Mouse (Mus musculus) adrenal gland, postnatal 14 days (tissue): ENCODE data around the gene Polr1a. TPM values are rescaled to one million over a fixed set of nuclear protein-coding genes. Genes with fewer than 3 reads are reported as not detected.
"Not testable (repeated sequence)": the region's sequence is repeated elsewhere in the genome, so short reads cannot be mapped to it uniquely, and the experiment has no call there.

Source experiments
- DNase-seq: peaks from one replicate; pipeline ENCODE4 v3.0.0; 2021; ENCODE audit warnings: mixed read lengths
- long read RNA-seq, 2 experiments: library from polyadenylated mRNA; stranded (forward); transcript quantifications; one replicate each; pipeline ENCODE4 v2.0.0; 2021
- total RNA-seq: library from RNA; stranded (reverse); gene quantifications from 2 replicates; pipeline ENCODE4 v1.2.3, GENCODE M21; 2021

The Polr1a gene
- total RNA-seq = 60.9 and 68.3 TPM in 2 replicates
- long read RNA-seq, experiment 1, full-length matches to known transcripts = 2 of 14 reads
- long read RNA-seq, experiment 1, partial matches to known transcripts = 9 of 14 reads
- long read RNA-seq, experiment 1, other reads (novel, unspliced or antisense) = 3 of 14 reads
- long read RNA-seq, experiment 2, full-length matches to known transcripts = 2 of 20 reads
- long read RNA-seq, experiment 2, partial matches to known transcripts = 10 of 20 reads
- long read RNA-seq, experiment 2, other reads (novel, unspliced or antisense) = 8 of 20 reads

GRCm38 (mm10) chr6:71908481-71909381 lies at the start of gene Polr1a, which contains the start of gene Ptcd3:
Polr1a (plus strand) TSS chr6:71909053.
Ptcd3 (minus strand) TSS chr6:71908750.
- peak; percentile 96 for DNase-seq

- DNase-seq = no peak
Observed at GRCm38 (mm10) chr6:71867751-71868150, 41.1 kb upstream of the Polr1a start.

GRCm38 (mm10) chr6:71868809-71869208 lies 40.0 kb upstream of the Polr1a start:
- no peak for DNase-seq

DNA sequence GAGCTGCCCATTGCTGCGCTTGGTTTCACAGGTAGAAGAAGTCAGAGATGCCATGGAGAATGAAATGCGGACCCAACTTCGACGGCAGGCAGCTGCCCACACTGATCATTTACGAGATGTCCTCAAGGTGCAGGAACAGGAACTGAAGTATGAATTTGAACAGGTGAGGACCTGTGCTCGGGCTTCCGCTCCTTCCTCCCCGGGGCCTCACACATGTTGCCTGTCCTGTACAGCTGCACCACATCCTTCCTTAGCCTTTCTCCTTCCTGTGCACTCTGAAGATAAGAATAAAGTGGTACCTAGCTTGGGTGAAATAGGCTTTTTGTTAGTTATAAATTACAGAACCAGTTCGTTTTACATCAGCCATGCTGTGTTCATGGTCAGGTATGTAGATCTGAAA lies 37.5 kb upstream of the Polr1a start:
- no peak for DNase-seq

- DNase-seq = no peak
Observed at GRCm38 (mm10) chr6:71877965-71878760, 30.7 kb upstream of the Polr1a start.

- DNase-seq = no peak
Observed at GRCm38 (mm10) chr6:71893263-71893662, 15.6 kb upstream of the Polr1a start.

DNA sequence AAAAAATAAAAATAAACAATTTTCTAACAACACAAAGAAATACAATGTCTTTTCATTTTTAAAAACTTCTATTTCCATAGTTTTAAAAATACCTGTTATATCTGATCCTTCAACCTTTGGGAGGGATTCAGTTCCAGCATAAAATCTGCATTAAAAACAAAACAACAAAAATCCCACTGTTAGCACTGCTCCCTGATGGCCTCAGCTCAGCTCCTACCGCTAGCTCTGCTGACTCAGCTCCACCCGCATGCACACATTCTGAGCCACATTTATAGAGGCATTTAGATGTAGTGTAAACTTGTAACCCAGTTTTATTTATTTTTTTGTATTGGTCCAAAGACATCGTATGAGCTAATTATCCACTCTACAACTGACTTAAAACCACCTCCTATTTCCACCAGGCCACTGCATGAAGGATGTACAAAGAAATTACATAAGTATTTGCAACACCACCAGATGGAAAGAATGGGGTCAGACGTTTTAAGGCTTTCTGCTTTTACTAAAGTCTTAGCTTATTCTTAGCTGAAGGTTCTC lies 1.1 kb upstream of the Polr1a start:
- DNase-seq = no peak

DNA sequence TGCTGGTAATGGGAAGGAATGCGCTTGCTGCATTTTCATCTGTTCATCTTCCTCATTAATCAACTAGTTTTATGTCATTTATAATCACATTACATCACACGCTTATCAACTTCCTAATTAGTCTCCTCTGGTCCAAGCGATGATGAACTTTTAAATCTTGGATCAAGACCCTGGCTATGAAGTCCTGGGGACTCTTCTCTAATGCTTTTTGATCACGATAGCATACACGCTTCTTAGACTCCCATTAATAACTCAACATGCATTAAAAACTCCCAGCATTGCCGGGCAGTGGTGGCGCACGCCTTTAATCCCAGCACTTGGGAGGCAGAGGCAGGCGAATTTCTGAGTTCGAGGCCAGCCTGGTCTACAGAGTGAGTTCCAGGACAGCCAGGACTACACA lies 531 bp downstream of the Polr1a start:
- no peak for DNase-seq

GRCm38 (mm10) chr6:71909840-71910239 lies 987 bp downstream of the Polr1a start:
- DNase-seq = no peak

- DNase-seq = peak; percentile 57
Observed at GRCm38 (mm10) chr6:71911686-71912450, 3.0 kb downstream of the Polr1a start.

GRCm38 (mm10) chr6:71920752-71921151 lies 11.9 kb downstream of the Polr1a start:
- no peak for DNase-seq

- not testable (repeated sequence) for DNase-seq
Observed at GRCm38 (mm10) chr6:71925233-71925632, 16.4 kb downstream of the Polr1a start.

- DNase-seq = peak; percentile 81
Observed at GRCm38 (mm10) chr6:71927911-71928310, 19.1 kb downstream of the Polr1a start.

DNA sequence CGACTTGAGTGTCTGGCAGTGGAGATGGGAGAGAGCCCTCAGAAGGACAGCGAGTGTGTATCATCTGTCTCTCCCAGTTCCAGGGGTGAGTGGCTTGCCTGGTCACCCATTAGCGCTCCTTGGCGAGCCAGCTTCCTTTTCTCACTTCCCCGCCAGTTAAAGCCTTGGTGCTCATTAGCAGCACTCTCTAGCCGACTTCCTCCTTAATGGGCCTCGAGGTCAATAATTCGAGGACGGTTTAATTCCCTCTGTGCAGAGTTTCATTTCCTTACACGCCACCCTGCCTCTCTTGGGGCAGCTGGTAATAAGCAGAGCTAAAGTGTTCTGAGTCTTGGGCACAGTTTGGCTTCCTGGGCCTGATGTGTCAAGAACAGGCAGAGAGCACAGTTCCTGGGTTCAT lies 21.2 kb downstream of the Polr1a start:
- DNase-seq = peak; percentile 9

DNA sequence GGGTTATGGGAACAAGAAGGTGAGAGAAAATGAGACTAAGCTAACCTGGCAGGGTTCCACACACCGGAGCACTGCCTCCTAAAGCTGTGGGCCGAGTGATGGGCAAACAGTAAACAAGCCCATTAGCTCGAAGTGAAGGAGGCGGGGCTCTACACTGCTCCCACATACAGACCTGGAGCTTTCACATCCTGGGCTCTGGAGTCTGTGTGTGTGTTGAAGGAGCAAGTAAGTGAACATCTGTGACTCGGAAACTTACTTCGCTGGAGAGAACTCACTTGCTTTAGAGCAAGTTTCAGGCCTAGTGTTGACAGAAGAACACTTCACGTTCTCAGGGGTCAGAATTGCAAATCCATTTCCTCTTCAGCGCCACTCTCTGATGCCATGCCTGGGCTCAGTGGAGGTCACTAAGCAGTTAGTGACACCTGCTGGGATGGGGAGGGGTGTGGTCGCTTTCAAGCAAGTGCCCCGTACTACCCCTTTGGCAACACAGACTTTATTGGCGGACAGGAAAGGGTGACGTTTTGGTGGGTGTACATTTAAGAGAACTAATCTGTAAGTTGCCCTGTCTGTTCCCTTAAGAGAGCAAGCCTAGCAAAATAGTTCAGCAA lies 22.1 kb downstream of the Polr1a start:
- DNase-seq = no peak

DNA sequence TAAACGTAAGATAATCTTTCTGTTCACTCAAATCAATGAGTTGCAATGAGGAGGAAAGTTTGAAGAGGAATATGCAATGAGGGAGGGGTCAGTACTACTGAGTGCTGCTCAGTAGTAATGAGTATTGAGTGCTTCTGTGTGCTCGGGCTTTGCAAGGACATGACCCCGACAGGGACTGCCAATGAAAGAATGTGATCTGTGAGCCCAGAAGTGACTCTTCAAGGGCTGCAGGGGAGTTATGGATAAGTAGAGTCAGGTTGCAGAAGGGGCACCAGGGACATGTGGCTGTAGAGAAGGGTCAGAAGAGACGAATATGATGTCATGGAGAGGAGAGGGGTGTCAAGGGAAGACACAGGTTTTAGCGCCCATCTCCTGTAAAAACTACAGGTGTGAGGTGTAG lies 23.5 kb downstream of the Polr1a start:
- DNase-seq = peak; percentile 22

DNA sequence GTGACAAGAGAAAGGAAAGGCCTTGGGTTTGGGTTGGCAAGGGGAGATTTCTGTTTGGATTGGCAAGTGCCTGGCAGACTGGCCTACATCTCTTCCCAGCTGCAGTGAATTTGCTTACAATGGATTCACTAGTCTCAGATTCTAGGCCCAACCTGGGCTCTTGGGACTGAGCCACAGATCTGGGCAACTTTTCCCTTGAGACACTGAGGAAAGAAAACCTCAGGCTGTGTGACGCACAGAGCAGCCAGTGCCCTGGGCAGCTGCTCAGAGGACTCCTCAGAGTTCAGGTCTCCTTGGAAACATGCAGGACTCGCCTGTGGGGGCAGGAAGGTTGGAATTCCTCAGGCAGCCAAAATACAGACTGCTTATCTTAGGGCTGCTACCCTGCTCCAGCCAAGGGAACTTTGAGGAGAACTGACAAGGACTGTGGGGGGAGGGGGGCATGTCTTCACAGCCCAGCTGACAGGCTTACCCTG lies 25.3 kb downstream of the Polr1a start:
- peak; percentile 76 for DNase-seq

DNA sequence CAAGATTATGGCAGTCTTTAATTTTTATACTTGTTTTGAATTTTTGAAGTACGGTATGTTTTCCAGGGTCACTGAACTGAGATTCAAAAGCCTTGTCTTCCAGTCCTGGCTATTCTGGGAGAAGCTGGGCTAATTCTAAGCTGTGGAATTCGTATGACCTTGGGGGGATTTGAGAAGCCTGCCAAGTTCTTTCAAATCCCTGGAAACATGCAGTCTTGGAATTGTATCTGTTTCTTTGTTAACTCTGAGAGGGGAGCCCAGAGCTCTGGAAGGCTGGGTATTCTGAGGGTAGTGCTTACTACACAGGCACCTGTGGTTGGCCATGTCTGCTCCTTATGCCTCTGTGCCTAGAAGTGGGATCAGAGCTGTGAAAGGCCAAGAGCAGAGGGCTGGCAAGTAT lies 26.9 kb downstream of the Polr1a start:
- DNase-seq = peak; percentile 61

- no peak for DNase-seq
Observed at GRCm38 (mm10) chr6:71940912-71941311, 32.1 kb downstream of the Polr1a start.

GRCm38 (mm10) chr6:71945101-71945500 lies 36.2 kb downstream of the Polr1a start:
- DNase-seq = no peak

DNA sequence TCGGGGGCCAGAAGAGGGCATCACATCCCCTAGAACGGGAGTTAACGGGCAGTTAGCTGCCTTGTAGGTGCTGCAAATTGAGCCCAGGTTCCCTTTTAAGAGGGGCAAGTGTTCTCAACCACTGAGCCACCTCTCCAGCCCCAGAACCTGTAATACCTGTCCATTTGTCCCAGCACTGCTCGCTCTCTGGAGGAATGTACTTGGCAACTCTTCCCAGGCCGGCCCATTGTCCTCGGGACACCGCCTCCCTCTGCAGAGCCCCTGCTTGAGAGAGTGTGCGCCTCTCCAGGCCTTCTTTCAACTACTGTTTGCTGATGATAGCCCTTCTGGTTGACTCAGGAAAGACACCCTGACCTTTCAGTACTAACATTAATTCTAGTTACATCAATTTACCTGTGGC lies 37.3 kb downstream of the Polr1a start:
- peak; percentile 10 for DNase-seq
